Mouse (Mus musculus) spleen, adult 2 months (tissue): ENCODE results near the gene Tns3.

Experiments used
- CTCF ChIP-seq: fragments of 200-500 bp; IDR thresholded peaks from 2 replicates; pipeline ENCODE4 v1.5.1; 2011; ENCODE audit warnings: mild to moderate bottlenecking, inconsistent platforms; ENCODE audit not compliant: insufficient read depth, insufficient read length, insufficient replicate concordance; ENCODE audit errors: extremely low read depth
- POLR2A ChIP-seq: fragments of 200-500 bp; IDR thresholded peaks from 2 replicates; pipeline ENCODE4 v1.6.1; 2011; ENCODE audit warnings: low read depth, low read length, inconsistent platforms

- no peak for TF ChIP-seq CTCF
- no peak for TF ChIP-seq POLR2A
These were observed 182.8 kb downstream of the Tns3 start for GRCm38 (mm10) chr11:8481529-8481928.
